Mouse (Mus musculus) liver, embryonic 16.5 days (tissue): ENCODE data around the gene Nrxn3. TPM values are rescaled to one million over a fixed set of nuclear protein-coding genes. Genes with fewer than 3 reads are reported as not detected.

Source experiments
- ATAC-seq: fragments of 200-750 bp; cut with Nextera tagmentation; 2 replicates; pipeline ENCODE4 v1.8.0; 2017; ENCODE audit warnings: low read depth, mild to moderate bottlenecking, moderate number of reproducible peaks, moderate library complexity
- H3K27ac ChIP-seq: fragments of 300-500 bp; sonication (generic); 2 replicates; pipeline ENCODE4 v1.5.1; 2014; ENCODE audit warnings: mild to moderate bottlenecking, low read length
- H3K27me3 ChIP-seq: fragments of 300-500 bp; sonication (generic); 2 replicates; pipeline ENCODE4 v1.6.1; 2014; ENCODE audit warnings: low read depth, low read length, mixed read lengths; ENCODE audit not compliant: control insufficient read depth, insufficient read depth
- H3K36me3 ChIP-seq: fragments of 300-500 bp; sonication (generic); 2 replicates; pipeline ENCODE4 v1.6.1; 2014; ENCODE audit warnings: mild to moderate bottlenecking; ENCODE audit not compliant: control insufficient read depth, insufficient read depth
- H3K4me1 ChIP-seq: fragments of 300-500 bp; sonication (generic); 2 replicates; pipeline ENCODE4 v1.6.1; 2014; ENCODE audit warnings: low read depth, low read length, mixed read lengths; ENCODE audit not compliant: control insufficient read depth
- H3K4me2 ChIP-seq: fragments of 300-500 bp; sonication (generic); 2 replicates; pipeline ENCODE4 v1.6.1; 2014; ENCODE audit warnings: low read depth, low read length, mixed read lengths
- H3K4me3 ChIP-seq: fragments of 300-500 bp; sonication (generic); 2 replicates; pipeline ENCODE4 v1.5.1; 2014; ENCODE audit warnings: low read depth, mild to moderate bottlenecking, low read length
- H3K9ac ChIP-seq: fragments of 300-500 bp; sonication (generic); 2 replicates; pipeline ENCODE4 v1.6.1; 2014; ENCODE audit warnings: low read depth, low read length
- H3K9me3 ChIP-seq: fragments of 300-500 bp; sonication (generic); replicated peaks from 2 replicates; pipeline ENCODE4 v1.6.1; 2016; ENCODE audit warnings: low read length; ENCODE audit not compliant: control insufficient read depth
- WGBS: fragments of 180-500 bp; shearing (Covaris S2); extraction: QIAGEN DNeasy Blood & Tissue Kit; methylation state at CpG from one replicate; pipeline ENCODE4 v1.1.7; 2014; ENCODE audit not compliant: insufficient replicate concordance; 5-methylcytosine and 5-hydroxymethylcytosine counted together
- polyA plus RNA-seq: library from polyadenylated mRNA; unstranded; fragments of >200 nt; fragmentation: Nextera tagmentation; extraction: Ambion mirVana; gene quantifications from 2 replicates; pipeline ENCODE4 v1.2.1, GENCODE M21; 2015

Nrxn3 gene
- 0.18 and 0.25 TPM in 2 replicates for polyA plus RNA-seq

DNA sequence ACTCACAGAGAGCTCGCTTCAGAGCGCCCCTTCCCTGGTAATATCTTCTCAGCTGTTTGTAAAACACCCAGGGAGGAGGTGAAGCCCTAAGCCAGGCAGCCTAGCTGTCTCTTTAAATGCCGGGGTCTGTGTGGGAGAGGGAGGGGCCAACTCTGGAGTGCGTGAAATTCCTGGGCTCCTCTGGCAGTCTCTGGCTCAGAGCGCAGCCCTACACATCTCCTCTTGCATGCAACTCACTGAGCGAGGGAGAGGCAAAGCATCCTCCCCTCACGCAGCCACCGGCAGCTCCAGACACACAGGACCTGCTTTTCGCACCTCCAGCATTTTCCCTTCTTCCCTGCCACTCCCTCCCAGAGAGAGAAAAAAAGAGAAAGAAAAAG, at the start of gene Nrxn3:
Gene Nrxn3 (plus strand): TSS at position 186 of the 380 bp plus-strand sequence.
- H3K36me3 ChIP-seq, result no peaks in the 10 kb centered on the region
- ATAC-seq, result no peak
- H3K4me3 ChIP-seq, result no peak within 1 kb of the TSS
- no peaks in the 10 kb centered on the region; the same call in 1 of the 2 replicates for H3K9me3 ChIP-seq
- 3% methylated on average over 9 of the region's 9 CpGs for WGBS
- no peaks in the 10 kb centered on the region for H3K27me3 ChIP-seq
- H3K27ac ChIP-seq, result no peak within 1 kb of the TSS
- no peak within 1 kb of the TSS for H3K9ac ChIP-seq
- no peak within 1 kb of the TSS for H3K4me2 ChIP-seq
- no peaks in the 10 kb centered on the region for H3K4me1 ChIP-seq

DNA sequence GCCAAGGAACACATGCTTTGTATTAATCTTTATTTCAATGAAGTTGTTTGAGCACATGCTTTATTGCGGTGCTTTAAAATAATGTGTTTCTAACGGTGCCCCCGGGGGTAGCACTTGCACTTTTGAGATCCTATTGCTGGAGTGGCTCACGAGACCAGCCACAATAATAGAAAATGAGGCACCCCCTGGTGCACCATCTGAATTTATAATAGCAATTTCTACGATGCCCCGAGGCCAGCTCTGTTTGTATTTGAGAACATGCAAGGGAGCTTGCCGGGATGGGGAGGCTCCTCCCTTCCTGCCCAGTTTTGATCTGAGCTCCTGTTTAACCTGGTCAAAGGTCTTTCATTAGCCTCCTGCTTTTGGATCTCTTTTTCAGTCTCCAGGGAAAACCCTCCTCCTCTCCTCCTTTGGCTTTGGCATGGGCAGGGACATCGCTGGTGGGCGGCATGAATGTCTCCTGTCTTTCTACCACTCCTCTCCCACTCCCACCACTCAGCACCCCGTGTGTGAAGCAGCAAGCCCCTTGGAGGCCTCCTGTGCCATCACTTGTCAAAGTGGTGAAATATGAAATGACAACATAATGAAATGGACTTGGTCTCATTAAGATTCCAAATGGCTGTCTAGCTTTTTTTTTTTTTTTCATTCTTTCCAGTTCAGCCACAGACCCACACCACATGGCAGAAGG, 18.4 kb upstream of the Nrxn3 start:
- no peak overlapping the region for H3K4me2 ChIP-seq
- no peak overlapping the region for H3K4me3 ChIP-seq
- H3K27ac ChIP-seq, result no peak overlapping the region
- H3K36me3 ChIP-seq, result no peaks in the 10 kb centered on the region
- ATAC-seq, result no peak
- no peaks in the 10 kb centered on the region for H3K27me3 ChIP-seq
- WGBS, result 61% methylated on average over 10 of the region's 10 CpGs
- H3K9ac ChIP-seq, result no peak overlapping the region
- H3K4me1 ChIP-seq, result no peaks in the 10 kb centered on the region
- H3K9me3 ChIP-seq, result no peaks in the 10 kb centered on the region

- Histone ChIP-seq H3K27me3 (no peaks in the 10 kb centered on the region), H3K9ac (no peak overlapping the region), H3K4me1 (no peaks in the 10 kb centered on the region), H3K4me3 (no peak overlapping the region), H3K4me2 (no peak overlapping the region), H3K9me3 (no peaks in the 10 kb centered on the region), H3K27ac (no peak overlapping the region), H3K36me3 (no peaks in the 10 kb centered on the region)
- 43% methylated on average over 3 of the region's 3 CpGs for WGBS
- ATAC-seq, result no peak
These were observed 16.7 kb upstream of the Nrxn3 start for GRCm38 (mm10) chr12:88705959-88706358.

- Histone ChIP-seq H3K27me3 (no peaks in the 10 kb centered on the region), H3K9me3 (no peaks in the 10 kb centered on the region), H3K9ac (no peak overlapping the region), H3K4me2 (no peak overlapping the region), H3K4me1 (no peaks in the 10 kb centered on the region), H3K27ac (no peak overlapping the region), H3K36me3 (no peaks in the 10 kb centered on the region), H3K4me3 (no peak overlapping the region)
- ATAC-seq, result no peak
- 55% methylated on average over 3 of the region's 3 CpGs for WGBS
These were observed 14.9 kb upstream of the Nrxn3 start for GRCm38 (mm10) chr12:88707786-88708185.

DNA sequence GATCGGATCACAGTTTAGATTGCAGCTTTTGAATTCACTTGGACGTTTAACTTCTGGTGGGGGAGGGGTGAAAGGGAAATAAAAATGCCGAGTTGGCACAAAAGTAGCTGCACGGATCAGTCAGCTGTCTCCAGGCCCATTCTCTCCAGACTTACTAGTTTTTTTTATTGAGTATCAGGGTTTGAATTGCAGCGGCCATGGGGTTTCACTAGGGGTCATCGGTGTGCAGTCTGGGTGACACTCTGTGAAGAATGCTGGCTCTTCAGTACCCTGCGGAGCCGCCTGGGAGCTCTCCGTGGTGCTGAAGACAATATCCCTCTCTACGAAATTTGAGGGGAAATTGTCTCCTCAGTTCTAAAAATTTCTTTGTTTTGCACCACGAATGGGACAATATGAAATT, 13.5 kb upstream of the Nrxn3 start:
- Histone ChIP-seq H3K9ac (no peak overlapping the region), H3K4me1 (no peaks in the 10 kb centered on the region), H3K4me2 (no peak overlapping the region), H3K27ac (no peak overlapping the region), H3K9me3 (no peaks in the 10 kb centered on the region), H3K27me3 (no peaks in the 10 kb centered on the region), H3K36me3 (no peaks in the 10 kb centered on the region), H3K4me3 (no peak overlapping the region)
- WGBS, result 9% methylated on average over 11 of the region's 11 CpGs
- ATAC-seq, result no peak

DNA sequence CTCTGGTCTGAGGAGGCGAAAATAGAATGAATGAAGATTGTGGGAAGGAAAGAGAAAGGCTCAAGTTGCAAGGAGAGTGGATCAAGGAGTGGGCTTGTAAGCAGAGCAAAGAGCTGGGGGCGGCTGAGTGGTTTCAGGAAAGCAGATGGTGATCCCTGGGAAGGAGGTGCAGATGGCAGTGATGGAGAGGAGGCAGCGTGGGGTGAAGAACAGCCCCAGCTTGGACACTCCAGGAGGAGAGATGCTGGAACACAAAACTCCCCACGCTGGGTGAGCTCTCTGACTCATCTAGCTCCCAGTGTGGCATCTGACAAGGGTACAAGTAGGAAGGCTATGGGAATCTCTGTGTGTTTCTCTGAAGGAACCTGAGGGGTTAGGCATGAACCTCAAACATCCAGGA, 9.2 kb upstream of the Nrxn3 start:
- H3K27ac ChIP-seq, result no peak overlapping the region
- H3K4me3 ChIP-seq, result no peak overlapping the region
- H3K27me3 ChIP-seq, result no peaks in the 10 kb centered on the region
- H3K9ac ChIP-seq, result no peak overlapping the region
- WGBS, result 41% methylated on average over 4 of the region's 4 CpGs
- H3K36me3 ChIP-seq, result no peaks in the 10 kb centered on the region
- no peak for ATAC-seq
- no peaks in the 10 kb centered on the region for H3K9me3 ChIP-seq
- H3K4me2 ChIP-seq, result no peak overlapping the region
- H3K4me1 ChIP-seq, result no peaks in the 10 kb centered on the region

DNA sequence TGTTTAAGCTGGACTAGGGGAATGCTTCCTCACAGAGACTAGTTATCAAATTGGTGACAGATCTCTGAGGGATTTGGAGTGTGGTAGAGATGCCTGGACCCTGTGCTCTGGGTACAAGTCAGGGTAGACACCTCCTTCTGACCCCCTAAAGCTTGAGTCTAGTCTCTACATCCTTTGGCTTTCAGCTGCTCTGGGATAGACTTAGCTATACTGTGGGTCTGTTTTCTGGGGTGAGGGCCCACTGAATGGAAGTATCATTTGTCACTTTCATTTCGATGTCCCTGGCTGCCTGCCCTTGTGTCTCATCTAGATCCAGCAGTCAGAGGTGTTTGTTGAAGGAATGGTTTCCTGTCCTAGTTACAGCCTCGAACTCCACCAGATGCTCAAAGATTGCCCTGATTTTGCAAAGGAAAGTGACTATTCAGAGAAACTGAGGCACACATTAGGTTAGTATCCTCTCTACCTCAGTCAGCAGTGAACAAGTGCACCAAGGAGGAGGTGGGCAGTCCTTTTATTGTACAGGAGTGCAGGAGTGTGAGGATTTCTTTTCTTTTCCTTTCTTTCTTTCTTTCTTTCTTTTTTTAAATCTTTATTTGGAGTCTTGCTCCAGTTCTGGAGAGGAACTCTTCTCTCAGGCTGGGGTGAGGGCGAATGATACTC, 515 bp upstream of the Nrxn3 start:
- Histone ChIP-seq H3K27ac (no peak overlapping the region), H3K9ac (no peak overlapping the region), H3K9me3 (no peaks in the 10 kb centered on the region; the same call in 1 of the 2 replicates), H3K4me3 (no peak overlapping the region), H3K27me3 (no peaks in the 10 kb centered on the region), H3K4me1 (no peaks in the 10 kb centered on the region), H3K36me3 (no peaks in the 10 kb centered on the region), H3K4me2 (no peak overlapping the region)
- 21% methylated on average over 3 of the region's 3 CpGs for WGBS
- ATAC-seq, result no peak

GRCm38 (mm10) chr12:88726316-88726715, 3.6 kb downstream of the Nrxn3 start:
- Histone ChIP-seq H3K27ac (no peak overlapping the region), H3K9ac (no peak overlapping the region), H3K4me2 (no peak overlapping the region), H3K27me3 (no peaks in the 10 kb centered on the region), H3K4me1 (no peaks in the 10 kb centered on the region), H3K36me3 (no peaks in the 10 kb centered on the region), H3K4me3 (no peak overlapping the region), H3K9me3 (no peaks in the 10 kb centered on the region; the same call in 1 of the 2 replicates)
- no peak for ATAC-seq
- 73% methylated on average over 13 of the region's 13 CpGs for WGBS

DNA sequence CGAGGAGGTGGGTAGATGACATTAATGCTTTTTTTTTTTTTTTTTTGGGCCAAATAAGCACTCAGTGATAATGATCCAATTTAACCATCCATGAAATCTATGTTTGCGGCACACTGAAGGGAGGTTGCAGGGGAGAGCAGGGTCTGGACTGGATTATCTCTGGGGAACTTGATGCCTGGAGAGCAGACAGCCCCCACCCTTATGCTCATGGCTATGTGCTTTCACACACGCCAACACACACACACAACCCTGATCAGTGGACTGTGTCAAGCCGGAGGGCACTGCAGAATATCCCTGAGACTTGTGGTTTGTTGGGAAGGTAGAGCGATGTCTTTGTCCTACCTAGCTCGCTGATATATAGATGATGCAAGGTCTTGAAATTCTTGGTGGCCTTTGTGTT, 4.1 kb downstream of the Nrxn3 start:
- Histone ChIP-seq H3K4me3 (no peak overlapping the region), H3K9me3 (no peaks in the 10 kb centered on the region; the same call in 1 of the 2 replicates), H3K4me2 (no peak overlapping the region), H3K9ac (no peak overlapping the region), H3K4me1 (no peaks in the 10 kb centered on the region), H3K27me3 (no peaks in the 10 kb centered on the region), H3K36me3 (no peaks in the 10 kb centered on the region), H3K27ac (no peak overlapping the region)
- ATAC-seq, result no peak
- 70% methylated on average over 6 of the region's 6 CpGs for WGBS
